In genomic region chr8:126341200-126341599, GRCm38 (mm10) we compare ENCODE assay signal across 26 mouse cellular contexts. TPM values are rescaled to one million over a fixed set of nuclear protein-coding genes. Genes with fewer than 3 reads are reported as not detected.
"Had no signal": no experiment of that assay in that cellular context is flagged by ENCODE, and none has a peak within 500 bp of the region (broad histone marks: within the 10 kb centered on the region; RNA-seq: fewer than 3 reads in every experiment).

No protein-coding gene starts in this region.

- H3K9me3 ChIP-seq: heart, embryonic 13.5 days; heart, embryonic 15.5 days; hindbrain, embryonic 13.5 days; hindbrain, embryonic 15.5 days; liver, embryonic 12.5 days had no signal

- H3K36me3 ChIP-seq: heart, embryonic 13.5 days; heart, embryonic 15.5 days; hindbrain, embryonic 13.5 days; hindbrain, embryonic 15.5 days; liver, embryonic 12.5 days had no signal

- H3K27ac ChIP-seq: heart, adult 2 months; heart, embryonic 13.5 days; heart, embryonic 15.5 days; hindbrain, embryonic 13.5 days; hindbrain, embryonic 15.5 days; hindbrain, postnatal 0 days; layer of hippocampus, adult 2 months; left cerebral cortex, adult 2 months; liver, embryonic 12.5 days; liver, embryonic 14.5 days had no signal

- H3K4me3 ChIP-seq: heart, adult 2 months; heart, embryonic 13.5 days; heart, embryonic 15.5 days; hindbrain, embryonic 13.5 days; hindbrain, embryonic 15.5 days; layer of hippocampus, adult 2 months; left cerebral cortex, adult 2 months; liver, embryonic 12.5 days had no signal

- H3K4me2 ChIP-seq: heart, embryonic 11.5 days; heart, embryonic 13.5 days; heart, embryonic 15.5 days; hindbrain, embryonic 13.5 days; hindbrain, embryonic 15.5 days; liver, embryonic 12.5 days had no signal

- H3K9ac ChIP-seq: forebrain, postnatal 0 days; heart, embryonic 13.5 days; heart, embryonic 15.5 days; hindbrain, embryonic 13.5 days; hindbrain, embryonic 15.5 days; liver, embryonic 12.5 days; liver, embryonic 14.5 days had no signal

- ATAC-seq: forebrain, postnatal 0 days; hindbrain, postnatal 0 days; liver, embryonic 12.5 days had no signal

- H3K4me1 ChIP-seq: heart, embryonic 13.5 days; heart, embryonic 15.5 days; hindbrain, embryonic 13.5 days; hindbrain, embryonic 15.5 days; liver, embryonic 12.5 days had no signal

- H3K27me3 ChIP-seq: heart, embryonic 13.5 days; heart, embryonic 15.5 days; hindbrain, embryonic 13.5 days; hindbrain, embryonic 15.5 days; liver, embryonic 12.5 days had no signal

- DNase-seq: forebrain, postnatal 0 days; gastrocnemius, postnatal 14 days; gastrocnemius, postnatal 36 days; heart, adult 11 months; heart, adult 2 months; heart, postnatal 14 days; heart, postnatal 36 days; kidney, adult 11 months; kidney, adult 2 months; kidney, adult 9 months; kidney, postnatal 10 days; kidney, postnatal 25 days; kidney, postnatal 4 days had no signal

RNA-seq across cellular contexts. Expression of gene Slc35f3, which starts 42.8 kb away (rescaled TPM):
- polyA plus RNA-seq: heart, adult 2 months; heart, embryonic 11.5 days; heart, embryonic 15.5 days; heart, postnatal 0 days; limb, embryonic 11.5 days; liver, adult 2 months; liver, embryonic 12.5 days; liver, embryonic 14.5 days had no signal
